Mouse (Mus musculus) kidney, postnatal 10 days (tissue): Measurements from ENCODE around the gene Prkx.

ENCODE experiments used
- DNase-seq: peaks from one replicate; pipeline ENCODE4 v3.0.0; 2021; ENCODE audit warnings: mixed read lengths

The Prkx gene

DNA sequence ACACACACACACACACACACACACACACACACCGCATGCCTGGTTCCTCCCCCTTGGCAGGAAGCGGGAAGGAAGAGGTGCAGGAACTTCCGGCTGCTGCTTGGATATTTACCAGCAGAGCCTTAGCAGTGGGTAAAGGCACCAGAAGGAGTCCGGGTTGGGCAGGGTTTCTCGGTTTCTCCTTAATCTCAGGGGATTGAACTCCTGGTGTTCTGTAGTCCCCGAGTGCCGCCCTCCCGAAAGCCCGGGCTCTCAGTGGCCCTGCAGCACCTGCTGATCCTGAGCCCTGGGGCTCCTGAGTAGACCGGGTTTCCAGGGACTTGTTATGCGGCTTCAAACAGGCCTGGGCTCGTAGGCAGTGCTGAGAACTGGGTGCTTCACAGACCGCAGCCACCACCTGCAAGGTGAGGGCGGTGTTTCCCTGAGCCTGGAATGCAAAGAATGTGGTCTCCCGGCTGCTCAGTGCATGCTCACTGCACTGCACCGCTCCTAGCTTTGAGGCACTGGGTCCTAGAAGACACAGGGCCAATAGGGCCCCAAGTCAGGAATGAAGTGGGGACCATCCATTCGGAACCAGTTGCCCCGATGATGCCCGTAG, at the start of gene Prkx:
TSS of gene Prkx (minus strand) at position 41 of the 598 bp plus-strand sequence.
- peak; percentile 60 for DNase-seq

DNA sequence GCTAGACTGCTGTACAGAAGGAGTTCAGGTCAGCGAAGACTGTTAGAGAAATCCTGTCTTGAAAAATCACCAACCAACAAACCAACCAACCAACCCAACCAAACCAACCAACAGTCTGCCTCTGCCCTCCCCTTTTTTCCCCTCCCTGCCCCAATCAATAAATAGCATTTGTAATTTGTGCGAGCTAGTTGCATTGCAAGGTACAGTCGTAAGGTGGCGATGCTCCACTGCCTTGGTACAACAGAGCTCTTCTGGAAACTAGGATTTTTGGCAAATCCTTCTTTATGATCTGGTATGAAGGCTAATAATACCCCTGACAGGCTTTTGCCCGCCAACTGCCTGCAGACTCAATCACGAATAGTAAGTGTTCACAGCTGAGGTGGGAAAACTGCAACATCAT, 16.0 kb upstream of the Prkx start:
- DNase-seq, result no peak

DNA sequence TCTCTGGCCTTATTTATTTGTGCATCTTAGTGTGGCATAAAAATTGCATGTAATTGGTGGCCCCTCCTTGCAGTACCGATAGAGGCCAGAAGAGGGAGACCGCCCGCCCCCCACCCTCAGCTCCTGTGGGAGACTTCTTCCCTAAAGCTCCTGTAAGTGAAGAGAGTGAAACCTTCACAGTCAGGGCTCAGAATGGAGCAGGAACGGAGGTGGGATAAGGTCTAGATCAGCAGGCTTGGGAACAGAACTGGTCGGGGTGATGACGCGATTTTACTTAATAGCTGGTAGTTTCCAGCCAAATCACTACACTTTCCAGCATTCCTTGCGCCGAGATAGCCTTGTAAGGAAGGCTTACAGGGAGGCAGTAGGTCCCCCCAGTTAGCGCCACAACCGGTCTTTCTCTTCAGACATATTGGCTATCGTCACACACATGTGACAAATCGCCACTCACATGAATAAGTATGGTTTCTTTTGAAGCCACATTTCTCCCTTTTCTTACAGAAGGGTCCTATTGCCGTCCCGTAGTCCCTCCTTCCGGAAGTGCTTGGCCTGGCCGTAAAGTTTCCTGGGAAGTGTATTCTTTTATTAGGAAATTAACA, 14.6 kb upstream of the Prkx start:
- DNase-seq, result peak; percentile 54

DNA sequence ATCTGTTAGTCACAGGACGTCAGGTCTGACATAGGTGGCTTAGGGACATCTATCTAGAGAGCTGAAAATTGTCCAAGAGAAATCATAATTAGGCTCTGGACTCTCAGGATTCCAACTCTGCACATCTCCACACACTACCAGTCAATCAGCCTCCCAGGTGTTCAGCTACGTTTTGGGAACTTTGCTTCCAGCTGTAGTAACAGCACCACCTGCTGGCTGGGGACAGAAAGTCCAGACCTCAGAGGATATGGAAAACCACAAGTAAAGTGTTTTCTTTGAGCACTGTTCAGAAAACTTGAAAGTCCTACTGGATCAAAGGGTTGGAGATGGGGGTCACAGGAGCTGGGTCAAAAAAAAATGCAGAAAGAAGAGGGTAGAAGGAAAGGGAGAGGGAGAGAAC, 12.5 kb upstream of the Prkx start:
- peak; percentile 62 for DNase-seq

DNA sequence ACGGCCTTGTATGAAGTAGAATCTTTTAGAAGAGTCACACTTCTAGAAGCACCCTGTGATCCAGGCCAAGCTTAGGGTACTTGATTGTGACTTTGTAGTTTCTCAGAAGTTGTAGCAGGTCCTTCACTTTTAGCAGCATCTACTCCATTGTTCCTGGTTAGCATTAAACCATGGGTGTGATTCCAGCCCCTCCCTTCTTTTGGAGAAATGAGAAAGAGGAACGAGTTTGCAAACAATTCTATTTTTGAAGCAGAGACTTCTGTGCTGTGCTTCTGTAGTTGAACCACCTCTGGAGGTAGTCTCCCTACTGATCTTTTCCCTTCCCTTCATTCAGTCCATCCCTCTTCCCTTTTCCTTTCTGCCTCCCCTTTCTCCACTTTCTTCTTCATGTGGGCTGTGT, 6.2 kb upstream of the Prkx start:
- DNase-seq, result no peak

DNA sequence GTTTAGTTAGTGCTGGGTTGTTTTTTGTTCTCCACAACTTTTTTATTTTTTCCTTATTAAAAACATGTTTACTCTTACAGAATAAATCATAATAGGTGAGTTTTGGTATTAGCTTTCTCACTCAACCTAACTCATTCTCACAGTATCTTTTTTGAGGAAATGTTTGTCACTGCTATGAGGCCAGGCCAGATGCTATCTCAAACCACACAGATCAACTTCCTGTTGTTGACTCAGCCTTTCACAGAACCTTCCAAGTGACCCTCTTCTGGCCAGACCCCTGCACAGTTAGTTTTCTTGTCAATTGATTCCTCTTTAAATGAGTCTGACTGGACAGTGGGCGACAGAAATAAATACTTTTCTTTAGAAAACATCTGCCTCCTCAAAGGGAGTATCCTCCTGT, 5.5 kb upstream of the Prkx start:
- DNase-seq, result no peak

DNA sequence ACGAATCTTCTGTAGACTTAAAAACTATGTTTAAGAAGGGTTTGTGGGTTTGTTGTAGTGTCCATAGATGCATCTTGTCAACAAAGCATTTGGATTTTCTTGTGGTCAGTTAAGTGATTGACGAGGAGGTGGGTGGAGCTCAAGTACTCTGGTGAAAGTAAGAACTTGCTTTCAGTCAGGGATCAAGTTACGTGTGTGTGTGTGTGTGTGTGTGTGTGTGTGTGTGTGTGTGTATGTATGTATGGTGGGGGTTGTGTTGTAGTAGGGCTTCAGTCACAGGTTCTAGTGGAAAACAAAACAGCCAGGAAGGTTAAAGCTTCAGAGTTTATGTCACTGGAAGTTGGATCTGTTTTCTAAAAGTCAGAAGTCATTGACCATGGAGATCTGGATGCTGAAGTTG, 3.5 kb upstream of the Prkx start:
- no peak for DNase-seq

DNA sequence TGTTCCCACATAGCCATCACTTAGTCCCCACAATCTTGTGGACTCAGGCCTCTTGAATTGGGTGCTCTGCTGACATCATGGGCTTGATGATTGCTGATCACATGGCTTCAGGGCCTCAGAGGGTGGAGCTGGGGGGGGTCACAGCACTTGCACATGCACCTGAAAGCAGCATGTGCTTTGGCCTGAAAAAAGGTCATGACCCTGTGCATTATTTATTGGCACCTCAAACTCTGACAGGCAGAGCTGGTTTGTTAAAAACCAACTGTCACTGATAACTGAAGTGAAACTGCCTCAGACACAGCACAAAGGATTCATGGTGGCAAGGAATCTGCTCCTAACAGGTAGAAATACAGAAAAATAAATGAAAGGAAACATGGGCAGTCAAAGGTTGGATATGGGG, 1.7 kb upstream of the Prkx start:
- DNase-seq, result no peak

DNA sequence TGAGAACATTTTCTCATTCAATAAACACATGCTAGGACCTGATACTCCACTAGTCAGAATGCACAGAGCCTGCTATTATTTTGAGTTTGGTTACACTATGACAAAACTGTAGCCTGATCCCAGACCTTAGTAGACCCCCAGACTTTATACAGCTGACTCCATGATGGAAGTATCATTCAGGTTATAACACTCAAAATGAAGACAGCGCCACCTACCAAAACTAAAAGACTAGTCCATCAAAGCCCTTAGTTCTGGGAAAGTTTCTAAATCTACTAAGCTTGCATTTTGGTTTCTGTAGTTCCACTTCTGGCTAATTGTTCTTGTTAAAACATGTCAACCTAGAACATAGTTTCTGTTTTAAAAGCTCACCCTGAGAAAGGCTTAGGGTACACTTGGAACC, 838 bp upstream of the Prkx start:
- DNase-seq, result no peak

DNA sequence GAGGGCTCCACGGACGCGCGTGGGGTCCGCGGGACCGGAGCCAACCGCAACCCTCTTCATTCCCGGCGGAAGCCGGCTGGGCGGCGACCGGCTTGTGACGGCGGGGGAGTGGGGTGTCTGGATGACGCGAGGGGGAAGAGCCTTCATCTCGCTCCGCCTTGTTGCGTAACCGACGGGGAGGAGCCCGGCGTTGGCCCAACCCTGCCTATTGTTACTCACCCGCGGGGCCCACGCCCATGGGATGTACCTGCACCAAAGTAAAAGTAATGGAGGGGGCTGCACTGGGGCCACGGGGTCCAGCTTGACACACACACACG, 262 bp downstream of the Prkx start:
- DNase-seq, result peak; percentile 94

DNA sequence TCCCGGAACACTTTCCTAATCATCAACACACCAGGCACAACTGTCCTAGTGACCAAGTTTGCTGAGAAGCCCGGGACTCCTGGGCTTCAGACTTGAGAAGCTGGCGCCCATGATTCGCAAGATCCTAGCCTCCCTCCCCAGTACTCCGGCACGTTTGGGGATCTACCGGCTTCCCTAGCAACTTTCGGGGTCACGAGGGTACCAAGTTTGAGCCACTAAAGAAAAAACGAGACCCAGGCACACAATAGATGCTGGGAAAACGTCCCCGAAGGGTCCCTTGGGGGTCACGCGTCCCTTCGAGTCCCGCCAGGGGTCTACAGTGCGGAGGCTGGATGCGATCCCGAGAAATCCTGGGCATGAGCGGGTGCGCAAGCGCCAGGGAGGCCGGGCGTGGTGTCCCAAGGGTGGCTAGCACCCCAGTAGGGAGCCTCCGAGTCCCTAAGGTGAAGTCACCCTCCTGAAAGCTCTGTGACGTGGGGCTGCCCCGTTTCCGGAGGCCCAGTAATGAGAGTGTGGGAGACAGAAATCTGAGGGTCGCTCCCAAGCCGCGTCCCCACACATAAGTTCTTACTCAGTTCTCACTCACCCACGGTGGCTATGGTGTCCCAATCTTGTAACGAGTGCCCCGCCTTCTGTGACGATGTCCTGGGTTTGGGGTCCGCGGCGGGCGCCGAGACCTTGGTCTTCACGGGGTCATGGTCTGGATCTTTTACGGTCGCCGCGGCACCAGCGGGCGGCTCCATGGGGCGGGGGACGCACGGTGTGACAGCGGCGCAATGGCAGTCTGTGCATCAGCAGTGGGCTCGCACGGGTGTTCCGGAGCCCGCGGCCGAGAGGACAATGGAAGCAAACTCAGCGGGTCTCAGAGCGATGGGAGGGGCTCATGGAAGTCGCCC, 868 bp downstream of the Prkx start:
- DNase-seq, result peak; percentile 37

DNA sequence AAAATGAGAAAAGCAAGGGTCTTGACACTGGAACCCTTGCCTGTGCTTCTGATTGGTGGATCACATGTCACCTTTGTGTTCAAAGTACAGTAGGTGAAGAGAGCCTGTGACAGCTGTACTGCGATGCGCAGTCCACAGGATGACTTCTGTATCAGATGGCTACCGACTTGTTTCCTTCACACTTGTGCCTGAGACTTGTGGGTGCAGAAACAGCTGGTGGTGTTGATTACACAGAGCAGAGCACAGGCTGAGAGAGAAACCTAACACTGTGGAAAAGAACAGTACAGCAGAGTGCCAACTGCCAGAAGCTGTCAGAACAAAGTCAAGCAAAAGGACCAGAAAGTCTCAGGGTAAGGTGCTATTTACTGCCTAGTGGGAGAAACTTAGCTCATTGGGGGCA, 7.4 kb downstream of the Prkx start:
- DNase-seq, result no peak

DNA sequence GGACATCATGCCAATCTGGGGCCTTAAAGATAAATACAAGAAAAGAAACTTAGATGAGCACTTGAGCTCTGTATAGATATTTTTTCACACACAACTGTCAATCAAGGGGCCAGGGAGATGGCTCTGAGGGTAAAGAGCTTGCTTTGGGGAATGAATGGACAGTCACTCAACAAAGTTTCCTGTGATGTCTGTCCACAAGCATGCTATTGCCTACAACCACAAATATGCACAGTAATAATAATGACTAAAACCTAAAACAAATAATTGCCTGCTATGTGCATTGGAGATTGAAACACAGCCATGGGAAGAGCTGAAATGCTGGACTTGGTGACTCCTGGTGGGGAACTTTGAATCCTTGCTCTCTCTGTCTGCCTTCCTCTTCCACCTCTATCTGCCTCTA, 9.7 kb downstream of the Prkx start:
- no peak for DNase-seq

DNA sequence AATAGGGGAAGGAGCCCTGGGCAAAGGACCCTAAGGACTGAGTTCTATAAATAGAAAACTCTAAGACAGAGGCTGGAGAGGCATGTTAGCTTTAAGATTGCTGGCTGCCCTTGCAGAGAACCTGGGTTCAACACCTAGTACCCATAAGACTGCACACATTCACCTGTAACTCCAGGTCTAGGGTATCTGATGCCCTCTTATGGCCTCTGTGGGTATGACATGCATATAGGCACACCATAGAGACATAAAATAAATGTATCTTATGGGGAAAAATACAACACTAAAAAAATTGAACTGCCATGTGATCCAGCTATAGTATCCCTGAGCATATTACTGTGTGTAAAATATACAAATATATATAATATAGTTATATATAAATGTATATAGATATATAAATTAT, 18.3 kb downstream of the Prkx start:
- DNase-seq, result no peak

DNA sequence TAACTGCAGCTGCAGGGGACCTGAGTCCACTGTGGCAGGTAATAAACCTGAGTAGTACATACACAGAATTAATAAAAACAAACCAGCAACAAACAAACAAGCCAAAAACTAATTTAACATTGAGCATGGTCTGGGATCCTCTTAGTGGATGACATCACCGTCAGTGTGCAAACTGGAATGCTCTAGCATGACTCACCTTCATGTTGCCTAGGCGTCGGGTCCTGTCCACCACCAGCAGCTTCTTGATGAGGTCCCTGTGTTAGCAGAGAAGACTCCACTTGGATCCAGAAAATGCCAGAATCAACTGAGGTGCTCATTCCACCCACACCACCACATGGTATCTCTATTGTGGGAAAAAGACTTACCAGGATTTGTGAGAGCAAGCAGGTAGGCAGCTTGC, 30.9 kb downstream of the Prkx start:
- no peak for DNase-seq

DNA sequence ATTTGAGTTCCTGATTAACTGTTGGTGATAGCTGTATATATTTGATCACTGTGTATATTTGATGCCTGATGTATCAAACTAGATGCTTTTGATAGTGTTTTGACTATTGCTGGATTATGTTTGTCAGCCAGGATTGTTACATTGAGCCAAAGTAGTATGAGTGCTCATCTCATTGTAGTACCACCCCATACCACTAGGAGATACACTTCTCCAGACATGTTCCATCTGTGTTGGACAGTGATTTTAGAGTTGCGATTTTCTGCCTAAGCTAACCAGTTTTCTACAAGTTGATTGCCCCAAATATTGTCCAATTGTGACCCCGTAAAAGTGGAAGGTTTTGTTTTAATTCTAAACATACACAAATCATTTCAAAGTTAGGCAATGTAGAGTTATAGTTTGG, 51.8 kb downstream of the Prkx start:
- no peak for DNase-seq

DNA sequence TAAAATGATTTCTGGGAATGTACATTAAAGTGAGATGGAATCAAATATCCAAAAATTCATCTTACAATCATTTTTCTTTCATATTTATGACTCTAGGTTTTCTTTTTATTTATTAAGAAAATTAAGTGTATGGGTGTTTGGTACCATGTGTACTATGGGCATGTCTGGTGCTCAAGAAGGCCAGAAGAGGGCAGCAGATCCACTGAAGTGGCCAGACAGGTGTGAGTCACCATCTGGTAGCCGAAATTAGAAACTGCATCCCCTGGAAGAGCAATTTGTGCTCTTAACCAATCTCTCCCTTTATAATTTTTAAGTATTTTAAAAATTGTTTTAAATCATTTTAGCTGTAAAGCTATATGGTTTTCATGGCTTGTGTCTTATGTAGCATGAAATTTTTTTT, 54.7 kb downstream of the Prkx start:
- peak; percentile 41 for DNase-seq

DNA sequence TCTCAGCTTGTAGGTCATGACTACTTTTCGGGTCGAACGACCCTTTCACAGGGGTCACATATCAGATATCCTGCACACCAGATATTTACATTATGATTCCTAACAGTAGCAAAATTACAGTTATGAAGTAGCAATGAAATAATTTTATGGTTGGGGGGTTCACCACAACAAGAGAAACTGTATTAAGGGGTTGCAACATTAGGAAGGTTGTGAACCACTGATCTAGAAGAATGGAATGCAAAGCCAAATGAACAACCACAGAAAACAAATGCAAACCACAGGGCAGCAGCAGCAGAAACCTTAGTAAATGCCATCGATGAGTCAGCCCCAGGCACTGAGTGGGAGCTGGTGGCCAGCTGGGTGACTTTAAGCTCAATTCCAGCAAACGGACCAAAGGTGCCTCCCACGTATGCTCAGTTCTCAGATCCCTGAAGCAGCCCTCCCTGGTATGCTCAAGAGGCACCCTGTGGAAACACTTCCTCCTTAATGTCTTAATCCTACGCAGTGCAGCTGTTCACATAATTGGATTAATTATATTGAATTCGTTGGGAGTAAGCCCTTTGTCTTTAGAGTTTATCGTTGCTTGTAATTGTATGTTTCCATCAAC, 62.0 kb downstream of the Prkx start:
- peak; percentile 10 for DNase-seq

DNA sequence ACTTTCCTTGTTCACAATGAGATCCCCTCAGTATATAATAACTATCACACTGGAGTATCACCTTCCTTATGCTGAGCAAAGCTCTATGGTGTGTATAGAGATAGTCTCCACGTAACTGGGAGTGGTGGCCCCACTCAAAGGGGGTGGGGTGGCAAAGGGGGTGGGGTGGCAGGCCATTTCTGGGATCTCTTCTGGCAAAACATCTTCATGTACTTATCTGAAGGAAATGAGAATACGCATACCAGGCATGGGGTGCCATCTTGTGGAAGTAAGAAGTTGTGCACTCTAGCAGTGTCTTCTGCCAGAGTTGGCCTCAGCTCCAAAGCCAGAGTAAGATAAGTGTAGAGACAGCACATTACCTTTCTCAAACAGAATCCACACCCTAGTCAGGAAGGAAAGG, 75.8 kb downstream of the Prkx start:
- peak; percentile 32 for DNase-seq
